Mouse (Mus musculus) neural tube, embryonic 13.5 days (tissue): ENCODE data around the gene Ccdc175. TPM values are rescaled to one million over a fixed set of nuclear protein-coding genes. Genes with fewer than 3 reads are reported as not detected.

Experiments used
- ATAC-seq: fragments of 200-750 bp; cut with Nextera tagmentation; 2 replicates; pipeline ENCODE4 v1.8.0; 2017; ENCODE audit warnings: low read depth, mild to moderate bottlenecking, moderate TSS enrichment, moderate library complexity
- H3K27ac ChIP-seq: fragments of 300-500 bp; sonication (generic); replicated peaks from 2 replicates; pipeline ENCODE4 v1.5.1; 2015; ENCODE audit warnings: moderate library complexity, mild to moderate bottlenecking, inconsistent platforms
- H3K27me3 ChIP-seq: fragments of 300-500 bp; sonication (generic); 2 replicates; pipeline ENCODE4 v1.6.1; 2015; ENCODE audit warnings: mild to moderate bottlenecking, inconsistent platforms
- H3K36me3 ChIP-seq: fragments of 300-500 bp; sonication (generic); 2 replicates; pipeline ENCODE4 v1.6.1; 2015; ENCODE audit warnings: mild to moderate bottlenecking, inconsistent platforms
- H3K4me1 ChIP-seq: fragments of 300-500 bp; sonication (generic); replicated peaks from 2 replicates; pipeline ENCODE4 v1.6.1; 2015; ENCODE audit warnings: inconsistent platforms
- H3K4me2 ChIP-seq: fragments of 300-500 bp; sonication (generic); 2 replicates; pipeline ENCODE4 v1.6.1; 2015; ENCODE audit warnings: inconsistent platforms, mild to moderate bottlenecking, moderate library complexity
- H3K4me3 ChIP-seq: fragments of 300-500 bp; sonication (generic); 2 replicates; pipeline ENCODE4 v1.5.1; 2015; ENCODE audit warnings: mild to moderate bottlenecking, inconsistent platforms
- H3K9ac ChIP-seq: fragments of 300-500 bp; sonication (generic); 2 replicates; pipeline ENCODE4 v1.6.1; 2015; ENCODE audit warnings: moderate library complexity, mild to moderate bottlenecking, inconsistent platforms
- H3K9me3 ChIP-seq: fragments of 300-500 bp; sonication (generic); 2 replicates; pipeline ENCODE4 v1.6.1; 2016; ENCODE audit warnings: inconsistent platforms
- whole genome bisulfite sequencing: fragments of 180-500 bp; shearing (Covaris S2); methylation state at CpG from one replicate; pipeline ENCODE4 v1.1.7; 2015; 5-methylcytosine and 5-hydroxymethylcytosine counted together
- polyA plus RNA-seq: library from polyadenylated mRNA; unstranded; fragments of >200 nt; fragmentation: Nextera tagmentation; extraction: Ambion mirVana; gene quantifications from 2 replicates; pipeline ENCODE4 v1.2.1, GENCODE M21; 2015

Ccdc175 gene
- polyA plus RNA-seq, 1 experiment from 2014 or later: not detected

- Histone ChIP-seq H3K4me3 (no peak overlapping the region), H3K4me2 (no peak overlapping the region), H3K27ac (no peak overlapping the region), H3K9me3 (no peaks in the 10 kb centered on the region), H3K4me1 (peaks cover 11% of the 10 kb centered on the region; the same call in 1 of the 2 replicates), H3K9ac (no peak overlapping the region), H3K36me3 (0 out of 2 replicates have a peak, but pooled peaks cover 3% of the 10 kb centered on the region), H3K27me3 (no peaks in the 10 kb centered on the region)
- no peak for ATAC-seq
- WGBS: 75% methylated on average over 7 of the region's 7 CpGs
Observed at GRCm38 (mm10) chr12:72197434-72197833, 12.6 kb upstream of the Ccdc175 start.

GRCm38 (mm10) chr12:72179561-72179960 is 5.3 kb downstream of the Ccdc175 start:
- Histone ChIP-seq H3K36me3 (no peaks in the 10 kb centered on the region), H3K4me1 (no peaks in the 10 kb centered on the region), H3K4me2 (no peak overlapping the region), H3K4me3 (no peak overlapping the region), H3K9ac (no peak overlapping the region), H3K27me3 (no peaks in the 10 kb centered on the region), H3K27ac (no peak overlapping the region), H3K9me3 (no peaks in the 10 kb centered on the region)
- 73% methylated on average over 4 of the region's 4 CpGs for WGBS
- no peak for ATAC-seq

- no peaks in the 10 kb centered on the region for H3K9me3 ChIP-seq
- no peak overlapping the region for H3K27ac ChIP-seq
- no peaks in the 10 kb centered on the region for H3K36me3 ChIP-seq
- no peak overlapping the region for H3K4me3 ChIP-seq
- no peak for ATAC-seq
- no peaks in the 10 kb centered on the region for H3K4me1 ChIP-seq
- H3K4me2 ChIP-seq: no peak overlapping the region
- WGBS: 92% methylated on average over 3 of the region's 3 CpGs
- no peak overlapping the region for H3K9ac ChIP-seq
- H3K27me3 ChIP-seq: no peaks in the 10 kb centered on the region
Observed at GRCm38 (mm10) chr12:72178322-72178721, 6.5 kb downstream of the Ccdc175 start.

- Histone ChIP-seq H3K4me2 (no peak overlapping the region), H3K9me3 (no peaks in the 10 kb centered on the region), H3K4me3 (no peak overlapping the region), H3K27me3 (no peaks in the 10 kb centered on the region), H3K9ac (no peak overlapping the region), H3K4me1 (no peaks in the 10 kb centered on the region), H3K36me3 (no peaks in the 10 kb centered on the region), H3K27ac (no peak overlapping the region)
- WGBS: 85% methylated on average over 4 of the region's 4 CpGs
- ATAC-seq: no peak
Observed at GRCm38 (mm10) chr12:72158421-72158820, 26.4 kb downstream of the Ccdc175 start.

- Histone ChIP-seq H3K36me3 (no peaks in the 10 kb centered on the region), H3K4me1 (no peaks in the 10 kb centered on the region), H3K4me3 (no peak overlapping the region), H3K27me3 (no peaks in the 10 kb centered on the region), H3K4me2 (no peak overlapping the region), H3K27ac (no peak overlapping the region), H3K9me3 (no peaks in the 10 kb centered on the region), H3K9ac (no peak overlapping the region)
- no peak; the same call in 1 of the 2 replicates for ATAC-seq
- 40% methylated on average over 4 of the region's 4 CpGs for WGBS
Observed at GRCm38 (mm10) chr12:72150786-72151185, 34.0 kb downstream of the Ccdc175 start.

GRCm38 (mm10) chr12:72129203-72129602 is 55.6 kb downstream of the Ccdc175 start:
- H3K36me3 ChIP-seq: no peaks in the 10 kb centered on the region
- 83% methylated on average over 10 of the region's 10 CpGs for WGBS
- H3K4me3 ChIP-seq: no peak overlapping the region
- H3K27ac ChIP-seq: no peak overlapping the region
- H3K4me2 ChIP-seq: no peak overlapping the region
- H3K9me3 ChIP-seq: no peaks in the 10 kb centered on the region; the same call in 1 of the 2 replicates
- H3K27me3 ChIP-seq: no peaks in the 10 kb centered on the region
- H3K9ac ChIP-seq: no peak overlapping the region
- H3K4me1 ChIP-seq: no peaks in the 10 kb centered on the region
- no peak for ATAC-seq

- Histone ChIP-seq H3K9me3 (no peaks in the 10 kb centered on the region), H3K27me3 (no peaks in the 10 kb centered on the region), H3K36me3 (no peaks in the 10 kb centered on the region), H3K9ac (no peak overlapping the region), H3K27ac (no peak overlapping the region), H3K4me1 (no peaks in the 10 kb centered on the region), H3K4me3 (no peak overlapping the region), H3K4me2 (no peak overlapping the region)
- no peak for ATAC-seq
- WGBS: 82% methylated on average over 21 of the region's 23 CpGs
Observed at GRCm38 (mm10) chr12:72115686-72116345, 69.0 kb downstream of the Ccdc175 start.

- Histone ChIP-seq H3K27ac (no peak overlapping the region), H3K9me3 (no peaks in the 10 kb centered on the region), H3K4me2 (no peak overlapping the region), H3K36me3 (no peaks in the 10 kb centered on the region), H3K9ac (no peak overlapping the region), H3K4me1 (0 out of 2 replicates have a peak, but pooled peaks cover 4% of the 10 kb centered on the region), H3K27me3 (no peaks in the 10 kb centered on the region), H3K4me3 (no peak overlapping the region)
- 78% methylated on average over 6 of the region's 6 CpGs for WGBS
- ATAC-seq: no peak
Observed at GRCm38 (mm10) chr12:72115126-72115525, 69.7 kb downstream of the Ccdc175 start.

GRCm38 (mm10) chr12:72104525-72105281 is 80.1 kb downstream of the Ccdc175 start:
- 0 out of 2 replicates have a peak overlapping the region, but pooled peaks have one; percentile 47 for H3K9ac ChIP-seq
- H3K27ac ChIP-seq: no peak overlapping the region
- H3K4me2 ChIP-seq: peak overlapping the region; percentile 21; the same call in 1 of the 2 replicates
- no peaks in the 10 kb centered on the region for H3K27me3 ChIP-seq
- ATAC-seq: peak; percentile 53
- 30% methylated on average over 14 of the region's 14 CpGs for WGBS
- H3K36me3 ChIP-seq: peaks cover 19% of the 10 kb centered on the region
- no peaks in the 10 kb centered on the region for H3K4me1 ChIP-seq
- no peak overlapping the region for H3K4me3 ChIP-seq
- H3K9me3 ChIP-seq: no peaks in the 10 kb centered on the region

- Histone ChIP-seq H3K9me3 (no peaks in the 10 kb centered on the region), H3K4me1 (no peaks in the 10 kb centered on the region), H3K4me3 (no peak overlapping the region), H3K27ac (no peak overlapping the region), H3K4me2 (no peak overlapping the region), H3K9ac (no peak overlapping the region), H3K36me3 (peaks cover 20% of the 10 kb centered on the region), H3K27me3 (no peaks in the 10 kb centered on the region)
- 87% methylated on average over 5 of the region's 5 CpGs for WGBS
- ATAC-seq: no peak
Observed at GRCm38 (mm10) chr12:72104027-72104426, 80.8 kb downstream of the Ccdc175 start.

GRCm38 (mm10) chr12:72102776-72103175 is 82.1 kb downstream of the Ccdc175 start:
- Histone ChIP-seq H3K36me3 (peaks cover 26% of the 10 kb centered on the region), H3K4me2 (no peak overlapping the region), H3K9ac (no peak overlapping the region), H3K4me1 (no peaks in the 10 kb centered on the region), H3K9me3 (no peaks in the 10 kb centered on the region), H3K27ac (no peak overlapping the region), H3K4me3 (no peak overlapping the region), H3K27me3 (no peaks in the 10 kb centered on the region)
- WGBS: 83% methylated on average over 6 of the region's 6 CpGs
- ATAC-seq: no peak

GRCm38 (mm10) chr12:72096966-72097365 is 87.9 kb downstream of the Ccdc175 start:
- H3K4me1 ChIP-seq: no peaks in the 10 kb centered on the region
- no peaks in the 10 kb centered on the region for H3K9me3 ChIP-seq
- H3K36me3 ChIP-seq: peaks cover 80% of the 10 kb centered on the region
- no peak overlapping the region for H3K9ac ChIP-seq
- H3K27ac ChIP-seq: no peak overlapping the region
- 95% methylated on average over 8 of the region's 8 CpGs for WGBS
- no peak for ATAC-seq
- H3K27me3 ChIP-seq: no peaks in the 10 kb centered on the region
- no peak overlapping the region for H3K4me2 ChIP-seq
- no peak overlapping the region for H3K4me3 ChIP-seq
